Mouse (Mus musculus) testis, adult 2 months (tissue): ENCODE data around the gene Ogdhl.

Experiments used
- CTCF ChIP-seq: fragments of 200-500 bp; IDR thresholded peaks from 2 replicates; pipeline ENCODE4 v1.5.1; 2012; ENCODE audit warnings: low read depth, mild to moderate bottlenecking, inconsistent platforms, low read length, moderate library complexity; ENCODE audit not compliant: control insufficient read depth, insufficient read depth, insufficient replicate concordance
- POLR2A ChIP-seq: fragments of 200-500 bp; IDR thresholded peaks from 2 replicates; pipeline ENCODE4 v1.6.1; 2012; ENCODE audit warnings: low read depth, mild to moderate bottlenecking, inconsistent platforms, low read length, moderate library complexity; ENCODE audit not compliant: control insufficient read depth

- TF ChIP-seq POLR2A (peak; percentile 52), CTCF (no peak)
Measured at GRCm38 (mm10) chr14:32321732-32322685, at the start of gene Ogdhl.
